8 mouse cellular contexts compared by ENCODE assay signal in the genomic region with DNA sequence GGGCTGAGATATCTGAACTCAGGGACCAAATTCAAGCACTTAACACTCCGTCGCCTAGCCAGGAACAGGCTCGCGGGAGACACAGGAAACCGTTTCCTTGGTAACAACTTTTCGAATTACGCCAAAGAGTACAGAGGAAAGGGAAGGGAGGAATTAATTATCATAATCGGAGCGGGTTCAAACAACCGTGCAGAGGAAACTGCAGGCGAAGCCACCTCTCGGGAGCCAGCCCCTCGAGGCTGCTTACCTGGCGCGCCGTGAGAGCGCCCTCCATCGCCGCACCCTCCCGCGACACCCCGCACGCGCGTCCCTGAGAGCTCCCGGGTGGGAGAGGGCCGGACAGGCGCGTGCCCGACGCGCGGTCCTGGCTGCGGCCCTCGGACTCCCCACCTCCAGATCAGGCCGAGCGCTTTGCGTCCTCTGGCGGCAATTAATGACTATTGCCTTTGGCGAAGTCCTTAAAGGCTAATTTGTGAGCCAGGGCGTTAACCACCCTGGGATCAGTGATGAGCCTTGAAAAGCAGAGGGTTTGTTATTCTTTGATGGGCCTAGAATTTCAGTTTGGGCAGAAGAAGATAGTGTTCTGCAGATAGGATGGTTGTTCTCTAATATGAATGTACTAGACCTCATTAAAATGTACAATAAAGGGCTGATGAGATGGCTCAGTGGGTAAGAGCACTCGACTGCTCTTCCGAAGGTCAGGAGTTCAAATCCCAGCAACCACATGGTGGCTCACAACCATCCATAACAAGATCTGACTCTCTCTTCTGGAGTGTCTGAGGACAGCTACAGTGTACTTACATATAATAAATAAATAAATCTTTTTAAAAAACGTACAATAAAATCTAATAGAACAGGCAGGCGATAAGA. TPM values are rescaled to one million over a fixed set of nuclear protein-coding genes. Genes with fewer than 3 reads are reported as not detected.
DNase-seq lines count a peak whose midpoint lies in the region; ATAC-seq lines count a peak whose summit lies in the region.

A gene (minus strand): TSS at position 321 of the 870 bp plus-strand sequence.

- H3K9me3 ChIP-seq in hindbrain, embryonic 14.5 days (ENCODE audit: control insufficient read depth, low read length), result no peaks in the 10 kb centered on the region

- peak; percentile 90 for ATAC-seq in hindbrain, embryonic 14.5 days (ENCODE audit: low FRiP score)

- H3K9ac ChIP-seq in hindbrain, embryonic 14.5 days, result peak within 1 kb of the TSS; percentile 60

- no peaks in the 10 kb centered on the region; the same call in 1 of the 2 replicates for H3K4me1 ChIP-seq in hindbrain, embryonic 14.5 days (replicated peaks; ENCODE audit: control insufficient read depth, insufficient read depth, low read length)

- H3K27me3 ChIP-seq in hindbrain, embryonic 14.5 days (ENCODE audit: control insufficient read depth, insufficient read depth, low read length), result no peaks in the 10 kb centered on the region

- peak within 1 kb of the TSS; percentile 74 for H3K4me2 ChIP-seq in hindbrain, embryonic 14.5 days (replicated peaks)

- DNase-seq in adipocyte (ENCODE audit: low spot score), result peak; percentile 39
- peak; percentile 53 to 64 for DNase-seq in cerebellum, postnatal 36 days
- peak; percentile 52 to 63 for DNase-seq in frontal cortex, postnatal 36 days (ENCODE audit: low spot score in 2 of 2)
- peak; percentile 75 for DNase-seq in hindbrain, embryonic 14.5 days (ENCODE audit: low spot score)
- peak; percentile 33 for DNase-seq in left cerebral cortex, adult 11 months (ENCODE audit: low spot score)
- peak; percentile 57 for DNase-seq in lung, postnatal 25 days (ENCODE audit: low spot score)
- peak; percentile 85 for DNase-seq in retina, embryonic 14.5 days (ENCODE audit: low spot score)
- peak; percentile 39 for DNase-seq in urinary bladder, adult 2 months (ENCODE audit: low spot score)

- 6% methylated on average over 45 of the region's 45 CpGs for WGBS in hindbrain, embryonic 14.5 days

- H3K4me3 ChIP-seq in hindbrain, embryonic 14.5 days (replicated peaks; ENCODE audit: low read length), result peak within 1 kb of the TSS; percentile 51

- H3K27ac ChIP-seq in hindbrain, embryonic 14.5 days, result peak within 1 kb of the TSS; percentile 66; the same call in 1 of the 2 replicates

- no peaks in the 10 kb centered on the region for H3K36me3 ChIP-seq in hindbrain, embryonic 14.5 days (replicated peaks; ENCODE audit: control insufficient read depth, insufficient read depth)

RNA-seq across cellular contexts. Expression of the gene that starts here (rescaled TPM):
- polyA plus RNA-seq in hindbrain, embryonic 14.5 days (2014; fragmentation: Nextera tagmentation; extraction: Ambion mirVana), result 2.0 and 2.5 TPM in 2 replicates
- polyA plus RNA-seq in urinary bladder, adult 2 months (2012; rRNA removed), result 6.6 and 6.9 TPM in 2 replicates

Comparison
In these comparisons a context has a peak if more than half of its experiments do, and no peak if none do; other contexts are left out.
1. Peak in every context shown above with its lines: DNase-seq, ATAC-seq, H3K4me3 ChIP-seq and H3K27ac ChIP-seq.
2. DNase-seq: peak in every context shown above with its lines; median percentile 85 in retina, embryonic 14.5 days; 75 in hindbrain, embryonic 14.5 days; 58 in cerebellum, postnatal 36 days; 58 in frontal cortex, postnatal 36 days; 57 in lung, postnatal 25 days; 39 in adipocyte; 39 in urinary bladder, adult 2 months; 33 in left cerebral cortex, adult 11 months.